Mouse (Mus musculus): ENCODE results near the gene Ccdc34. TPM values are rescaled to one million over a fixed set of nuclear protein-coding genes. Genes with fewer than 3 reads are reported as not detected.

Gene Ccdc34
- polyA plus RNA-seq, 1 experiment from 2014 or later, result 53.8 TPM

- H3K27ac ChIP-seq (ENCODE audit: low read length), result no peak overlapping the region
- H3K36me3 ChIP-seq (ENCODE audit: control insufficient read depth, insufficient read depth, low read length), result no peaks in the 10 kb centered on the region
- H3K27me3 ChIP-seq (ENCODE audit: control insufficient read depth, insufficient read depth, low read length), result no peaks in the 10 kb centered on the region
- no peaks in the 10 kb centered on the region for H3K4me1 ChIP-seq (ENCODE audit: control insufficient read depth, insufficient read depth, low read length)
- WGBS, result 93% methylated on average over 6 of the region's 6 CpGs
- no peaks in the 10 kb centered on the region for H3K9me3 ChIP-seq (ENCODE audit: control insufficient read depth, low read depth, low read length)
- ATAC-seq (ENCODE audit: insufficient number of reproducible peaks, insufficient read depth, low FRiP score, low read depth), result no peak
- H3K4me2 ChIP-seq (replicated peaks; ENCODE audit: low read depth, low read length), result no peak overlapping the region
- H3K4me3 ChIP-seq (ENCODE audit: low read depth, low read length), result no peak overlapping the region
- H3K9ac ChIP-seq (replicated peaks; ENCODE audit: low read depth, low read length), result no peak overlapping the region
Observed at GRCm38 (mm10) chr2:109977322-109977721, 40.3 kb upstream of the Ccdc34 start.

- Histone ChIP-seq H3K9me3 (ENCODE audit: control insufficient read depth, low read depth, low read length) (no peaks in the 10 kb centered on the region), H3K9ac (replicated peaks; ENCODE audit: low read depth, low read length) (no peak overlapping the region), H3K4me1 (ENCODE audit: control insufficient read depth, insufficient read depth, low read length) (no peaks in the 10 kb centered on the region), H3K27ac (ENCODE audit: low read length) (no peak overlapping the region), H3K36me3 (ENCODE audit: control insufficient read depth, insufficient read depth, low read length) (no peaks in the 10 kb centered on the region), H3K27me3 (ENCODE audit: control insufficient read depth, insufficient read depth, low read length) (no peaks in the 10 kb centered on the region), H3K4me3 (ENCODE audit: low read depth, low read length) (no peak overlapping the region), H3K4me2 (replicated peaks; ENCODE audit: low read depth, low read length) (no peak overlapping the region)
- ATAC-seq (ENCODE audit: insufficient number of reproducible peaks, insufficient read depth, low FRiP score, low read depth), result no peak
Observed at GRCm38 (mm10) chr2:109979209-109979608, 38.4 kb upstream of the Ccdc34 start.

GRCm38 (mm10) chr2:109983435-109983834 lies 34.2 kb upstream of the Ccdc34 start:
- Histone ChIP-seq H3K27ac (ENCODE audit: low read length) (no peak overlapping the region; the same call in 1 of the 2 replicates), H3K4me1 (ENCODE audit: control insufficient read depth, insufficient read depth, low read length) (peaks cover 25% of the 10 kb centered on the region; the same call in 1 of the 2 replicates), H3K27me3 (ENCODE audit: control insufficient read depth, insufficient read depth, low read length) (no peaks in the 10 kb centered on the region), H3K4me2 (replicated peaks; ENCODE audit: low read depth, low read length) (no peak overlapping the region), H3K9me3 (ENCODE audit: control insufficient read depth, low read depth, low read length) (no peaks in the 10 kb centered on the region), H3K36me3 (ENCODE audit: control insufficient read depth, insufficient read depth, low read length) (no peaks in the 10 kb centered on the region), H3K4me3 (ENCODE audit: low read depth, low read length) (no peak overlapping the region), H3K9ac (replicated peaks; ENCODE audit: low read depth, low read length) (no peak overlapping the region)
- WGBS, result 72% methylated on average over 6 of the region's 6 CpGs
- ATAC-seq (ENCODE audit: insufficient number of reproducible peaks, insufficient read depth, low FRiP score, low read depth), result no peak

GRCm38 (mm10) chr2:109984930-109985329 lies 32.7 kb upstream of the Ccdc34 start:
- no peak overlapping the region for H3K4me2 ChIP-seq (replicated peaks; ENCODE audit: low read depth, low read length)
- no peak for ATAC-seq (ENCODE audit: insufficient number of reproducible peaks, insufficient read depth, low FRiP score, low read depth)
- H3K4me3 ChIP-seq (ENCODE audit: low read depth, low read length), result no peak overlapping the region
- no peak overlapping the region for H3K27ac ChIP-seq (ENCODE audit: low read length)
- 49% methylated on average over 1 of the region's 1 CpGs for WGBS
- H3K4me1 ChIP-seq (ENCODE audit: control insufficient read depth, insufficient read depth, low read length), result peaks cover 36% of the 10 kb centered on the region
- no peaks in the 10 kb centered on the region for H3K27me3 ChIP-seq (ENCODE audit: control insufficient read depth, insufficient read depth, low read length)
- H3K9ac ChIP-seq (replicated peaks; ENCODE audit: low read depth, low read length), result no peak overlapping the region
- no peaks in the 10 kb centered on the region for H3K9me3 ChIP-seq (ENCODE audit: control insufficient read depth, low read depth, low read length)
- no peaks in the 10 kb centered on the region for H3K36me3 ChIP-seq (ENCODE audit: control insufficient read depth, insufficient read depth, low read length)

GRCm38 (mm10) chr2:109985560-109985959 lies 32.1 kb upstream of the Ccdc34 start:
- Histone ChIP-seq H3K27ac (ENCODE audit: low read length) (no peak overlapping the region), H3K9me3 (ENCODE audit: control insufficient read depth, low read depth, low read length) (no peaks in the 10 kb centered on the region), H3K4me3 (ENCODE audit: low read depth, low read length) (no peak overlapping the region), H3K4me1 (ENCODE audit: control insufficient read depth, insufficient read depth, low read length) (peaks cover 42% of the 10 kb centered on the region), H3K36me3 (ENCODE audit: control insufficient read depth, insufficient read depth, low read length) (no peaks in the 10 kb centered on the region), H3K9ac (replicated peaks; ENCODE audit: low read depth, low read length) (no peak overlapping the region), H3K4me2 (replicated peaks; ENCODE audit: low read depth, low read length) (no peak overlapping the region), H3K27me3 (ENCODE audit: control insufficient read depth, insufficient read depth, low read length) (no peaks in the 10 kb centered on the region)
- ATAC-seq (ENCODE audit: insufficient number of reproducible peaks, insufficient read depth, low FRiP score, low read depth), result no peak
- 49% methylated on average over 9 of the region's 9 CpGs for WGBS

- WGBS, result 44% methylated on average over 11 of the region's 11 CpGs
- no peak overlapping the region for H3K4me2 ChIP-seq (replicated peaks; ENCODE audit: low read depth, low read length)
- no peak for ATAC-seq (ENCODE audit: insufficient number of reproducible peaks, insufficient read depth, low FRiP score, low read depth)
Observed at GRCm38 (mm10) chr2:109986036-109986785, 31.4 kb upstream of the Ccdc34 start.

GRCm38 (mm10) chr2:109987946-109988345 lies 29.7 kb upstream of the Ccdc34 start:
- H3K4me3 ChIP-seq (ENCODE audit: low read depth, low read length), result no peak overlapping the region
- 68% methylated on average over 5 of the region's 5 CpGs for WGBS
- no peak overlapping the region for H3K9ac ChIP-seq (replicated peaks; ENCODE audit: low read depth, low read length)
- no peak overlapping the region for H3K27ac ChIP-seq (ENCODE audit: low read length)
- peaks cover 47% of the 10 kb centered on the region for H3K4me1 ChIP-seq (ENCODE audit: control insufficient read depth, insufficient read depth, low read length)
- H3K4me2 ChIP-seq (replicated peaks; ENCODE audit: low read depth, low read length), result no peak overlapping the region
- H3K27me3 ChIP-seq (ENCODE audit: control insufficient read depth, insufficient read depth, low read length), result no peaks in the 10 kb centered on the region
- no peaks in the 10 kb centered on the region for H3K36me3 ChIP-seq (ENCODE audit: control insufficient read depth, insufficient read depth, low read length)
- H3K9me3 ChIP-seq (ENCODE audit: control insufficient read depth, low read depth, low read length), result no peaks in the 10 kb centered on the region
- no peak for ATAC-seq (ENCODE audit: insufficient number of reproducible peaks, insufficient read depth, low FRiP score, low read depth)

More at GRCm38 (mm10) chr2:109986036-109986785, 31.4 kb upstream of the Ccdc34 start:
- Histone ChIP-seq H3K9ac (replicated peaks; ENCODE audit: low read depth, low read length) (no peak overlapping the region), H3K4me1 (ENCODE audit: control insufficient read depth, insufficient read depth, low read length) (peaks cover 46% of the 10 kb centered on the region), H3K36me3 (ENCODE audit: control insufficient read depth, insufficient read depth, low read length) (no peaks in the 10 kb centered on the region), H3K4me3 (ENCODE audit: low read depth, low read length) (no peak overlapping the region), H3K27ac (ENCODE audit: low read length) (no peak overlapping the region), H3K27me3 (ENCODE audit: control insufficient read depth, insufficient read depth, low read length) (no peaks in the 10 kb centered on the region), H3K9me3 (ENCODE audit: control insufficient read depth, low read depth, low read length) (no peaks in the 10 kb centered on the region)

GRCm38 (mm10) chr2:109989196-109989595 lies 28.4 kb upstream of the Ccdc34 start:
- peak overlapping the region; percentile 68 for H3K27ac ChIP-seq (ENCODE audit: low read length)
- no peak overlapping the region for H3K9ac ChIP-seq (replicated peaks; ENCODE audit: low read depth, low read length)
- H3K4me3 ChIP-seq (ENCODE audit: low read depth, low read length), result no peak overlapping the region
- no peaks in the 10 kb centered on the region for H3K36me3 ChIP-seq (ENCODE audit: control insufficient read depth, insufficient read depth, low read length)
- H3K4me1 ChIP-seq (ENCODE audit: control insufficient read depth, insufficient read depth, low read length), result peaks cover 47% of the 10 kb centered on the region
- no peak overlapping the region for H3K4me2 ChIP-seq (replicated peaks; ENCODE audit: low read depth, low read length)
- WGBS, result 3% methylated on average over 3 of the region's 3 CpGs
- H3K9me3 ChIP-seq (ENCODE audit: control insufficient read depth, low read depth, low read length), result no peaks in the 10 kb centered on the region
- H3K27me3 ChIP-seq (ENCODE audit: control insufficient read depth, insufficient read depth, low read length), result no peaks in the 10 kb centered on the region
- ATAC-seq (ENCODE audit: insufficient number of reproducible peaks, insufficient read depth, low FRiP score, low read depth), result peak; percentile 53; the same call in 1 of the 2 replicates
